Mouse (Mus musculus): ENCODE data around the gene B3galt6. TPM values are rescaled to one million over a fixed set of nuclear protein-coding genes. Genes with fewer than 3 reads are reported as not detected.

B3galt6 gene
- polyA plus RNA-seq, 1 experiment from 2014 or later, result 14.7 TPM

- WGBS, result 92% methylated on average over 4 of the region's 4 CpGs
- H3K27me3 ChIP-seq (replicated peaks; ENCODE audit: control insufficient read depth, insufficient read depth, low read length), result no peaks in the 10 kb centered on the region
- H3K4me3 ChIP-seq (ENCODE audit: low read depth, low read length), result no peak overlapping the region
- DNase-seq (ENCODE audit: low spot score) (no peak), ATAC-seq (ENCODE audit: low read depth) (no peak)
- no peak overlapping the region for H3K27ac ChIP-seq (replicated peaks; ENCODE audit: low read depth, low read length)
- peaks cover 94% of the 10 kb centered on the region for H3K36me3 ChIP-seq (ENCODE audit: control insufficient read depth, insufficient read depth, low read length)
- H3K9ac ChIP-seq (ENCODE audit: low read depth, low read length), result no peak overlapping the region
- H3K9me3 ChIP-seq (ENCODE audit: control insufficient read depth, low read length), result no peaks in the 10 kb centered on the region
- no peaks in the 10 kb centered on the region for H3K4me1 ChIP-seq (ENCODE audit: control insufficient read depth, insufficient read depth, low read length)
- H3K4me2 ChIP-seq (ENCODE audit: low read depth, low read length), result no peak overlapping the region
Measured at GRCm38 (mm10) chr4:156008369-156008768, 15.9 kb upstream of the B3galt6 start.

- Histone ChIP-seq H3K4me3 (ENCODE audit: low read depth, low read length) (no peak overlapping the region), H3K4me2 (ENCODE audit: low read depth, low read length) (no peak overlapping the region), H3K36me3 (ENCODE audit: control insufficient read depth, insufficient read depth, low read length) (peaks cover 91% of the 10 kb centered on the region), H3K27ac (replicated peaks; ENCODE audit: low read depth, low read length) (no peak overlapping the region), H3K27me3 (replicated peaks; ENCODE audit: control insufficient read depth, insufficient read depth, low read length) (no peaks in the 10 kb centered on the region), H3K9ac (ENCODE audit: low read depth, low read length) (no peak overlapping the region), H3K4me1 (ENCODE audit: control insufficient read depth, insufficient read depth, low read length) (no peaks in the 10 kb centered on the region), H3K9me3 (ENCODE audit: control insufficient read depth, low read length) (no peaks in the 10 kb centered on the region)
- WGBS, result 87% methylated on average over 3 of the region's 3 CpGs
- ATAC-seq (ENCODE audit: low read depth) (no peak), DNase-seq (ENCODE audit: low spot score) (no peak)
Measured at GRCm38 (mm10) chr4:156004109-156004508, 11.7 kb upstream of the B3galt6 start.

DNA sequence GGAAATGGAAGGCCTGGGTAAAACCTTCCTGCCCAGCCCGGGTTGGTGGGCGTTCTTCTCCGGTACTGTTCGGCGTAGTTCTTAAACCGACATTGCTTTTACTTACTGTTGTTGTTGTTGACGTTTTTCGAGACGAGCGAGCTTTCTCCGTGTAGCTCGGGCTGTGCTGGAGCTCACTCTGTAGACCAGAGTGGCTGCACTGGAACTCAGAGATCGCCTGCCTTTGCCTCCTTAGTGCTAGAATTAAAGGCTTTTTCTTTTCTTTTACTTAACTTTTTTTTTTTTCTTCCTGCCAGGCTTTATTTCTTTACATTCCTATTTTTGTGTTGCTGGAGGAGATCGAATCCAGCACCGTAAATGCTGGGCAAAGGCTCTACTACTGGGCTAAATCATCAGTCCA is 1.2 kb upstream of the B3galt6 start:
- Histone ChIP-seq H3K27me3 (replicated peaks; ENCODE audit: control insufficient read depth, insufficient read depth, low read length) (no peaks in the 10 kb centered on the region), H3K9ac (ENCODE audit: low read depth, low read length) (peak overlapping the region; percentile 86), H3K9me3 (ENCODE audit: control insufficient read depth, low read length) (no peaks in the 10 kb centered on the region), H3K27ac (replicated peaks; ENCODE audit: low read depth, low read length) (peak overlapping the region; percentile 91), H3K36me3 (ENCODE audit: control insufficient read depth, insufficient read depth, low read length) (peaks cover 24% of the 10 kb centered on the region), H3K4me3 (ENCODE audit: low read depth, low read length) (peak overlapping the region; percentile 73), H3K4me2 (ENCODE audit: low read depth, low read length) (peak overlapping the region; percentile 59), H3K4me1 (ENCODE audit: control insufficient read depth, insufficient read depth, low read length) (peaks cover 17% of the 10 kb centered on the region)
- 0 out of 2 replicates have a peak, but pooled peaks have one; percentile 0 for ATAC-seq (ENCODE audit: low read depth)
- no peak for DNase-seq (ENCODE audit: low spot score)
- 5% methylated on average over 15 of the region's 15 CpGs for WGBS

DNA sequence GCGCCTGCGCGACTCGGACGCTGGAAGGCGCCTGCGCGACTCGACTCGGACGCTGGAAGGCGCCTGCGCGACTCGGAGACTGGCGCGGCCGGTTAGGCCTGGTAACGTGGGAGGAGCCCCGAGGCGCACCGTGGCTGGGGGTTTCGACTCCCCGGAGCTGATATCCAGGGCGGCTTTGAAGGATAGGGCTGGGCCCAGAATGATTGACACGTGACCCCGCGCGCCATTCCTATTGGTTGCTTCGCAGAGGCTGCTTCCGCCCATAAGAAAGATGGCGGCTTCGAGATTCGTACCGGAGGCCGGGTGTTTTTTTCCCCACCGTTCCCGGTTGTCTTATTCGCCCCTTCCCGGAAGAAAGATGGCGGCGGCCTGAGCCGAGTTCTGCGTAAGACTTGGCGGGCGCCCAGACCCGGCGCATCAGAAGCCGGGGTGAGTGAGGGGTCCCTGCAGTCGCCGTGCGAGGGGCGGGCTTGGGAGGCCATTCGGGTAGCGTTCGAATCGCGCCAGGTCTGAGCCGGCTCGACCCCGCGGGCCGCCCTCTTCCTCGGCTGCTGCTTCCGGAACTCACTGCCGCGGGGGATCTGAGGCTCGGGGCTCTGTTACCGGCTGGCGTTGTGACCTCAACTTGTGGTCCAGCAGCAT is 578 bp upstream of the B3galt6 start:
- ATAC-seq (ENCODE audit: low read depth) (peak; percentile 90), DNase-seq (ENCODE audit: low spot score) (peak; percentile 98)
- peak overlapping the region; percentile 91 for H3K27ac ChIP-seq (replicated peaks; ENCODE audit: low read depth, low read length)

DNA sequence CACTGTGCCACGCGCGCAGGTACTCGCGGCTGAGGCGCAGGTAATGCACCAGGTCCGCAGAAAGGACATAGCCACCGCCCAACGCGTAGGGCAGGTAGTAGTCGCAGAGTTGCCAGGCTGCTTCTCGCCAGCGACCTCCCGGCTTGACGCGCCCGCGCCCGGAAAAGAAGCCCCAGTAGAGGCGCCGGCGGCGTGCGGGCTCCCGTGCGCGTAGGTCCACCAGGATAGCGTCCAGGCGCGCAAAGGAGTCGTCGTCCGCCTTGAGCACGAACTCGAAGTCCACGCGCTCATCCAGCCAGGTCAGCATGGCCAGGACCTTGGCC is 580 bp downstream of the B3galt6 start:
- 44% methylated on average over 14 of the region's 37 CpGs for WGBS
- peak overlapping the region; percentile 84 for H3K9ac ChIP-seq (ENCODE audit: low read depth, low read length)

More for the DNA sequence above, 578 bp upstream of the B3galt6 start:
- Histone ChIP-seq H3K4me3 (ENCODE audit: low read depth, low read length) (peak overlapping the region; percentile 73), H3K27me3 (replicated peaks; ENCODE audit: control insufficient read depth, insufficient read depth, low read length) (no peaks in the 10 kb centered on the region), H3K4me2 (ENCODE audit: low read depth, low read length) (peak overlapping the region; percentile 59), H3K9ac (ENCODE audit: low read depth, low read length) (peak overlapping the region; percentile 86), H3K9me3 (ENCODE audit: control insufficient read depth, low read length) (no peaks in the 10 kb centered on the region), H3K36me3 (ENCODE audit: control insufficient read depth, insufficient read depth, low read length) (peaks cover 19% of the 10 kb centered on the region), H3K4me1 (ENCODE audit: control insufficient read depth, insufficient read depth, low read length) (peaks cover 17% of the 10 kb centered on the region)
- 0% methylated on average over 46 of the region's 70 CpGs for WGBS

GRCm38 (mm10) chr4:155991211-155991907 is 1.1 kb downstream of the B3galt6 start:
- H3K27me3 ChIP-seq (replicated peaks; ENCODE audit: control insufficient read depth, insufficient read depth, low read length), result no peaks in the 10 kb centered on the region
- no peaks in the 10 kb centered on the region for H3K9me3 ChIP-seq (ENCODE audit: control insufficient read depth, low read length)
- no peak for ATAC-seq (ENCODE audit: low read depth)
- H3K9ac ChIP-seq (ENCODE audit: low read depth, low read length), result peak overlapping the region; percentile 84
- peak overlapping the region; percentile 95; the same call in 1 of the 2 replicates for H3K27ac ChIP-seq (replicated peaks; ENCODE audit: low read depth, low read length)
- H3K4me2 ChIP-seq (ENCODE audit: low read depth, low read length), result peak overlapping the region; percentile 97
- WGBS, result 90% methylated on average over 19 of the region's 22 CpGs
- peak overlapping the region; percentile 73 for H3K4me3 ChIP-seq (ENCODE audit: low read depth, low read length)
- peak; percentile 4 for DNase-seq (ENCODE audit: low spot score)
- peaks cover 17% of the 10 kb centered on the region for H3K4me1 ChIP-seq (ENCODE audit: control insufficient read depth, insufficient read depth, low read length)
- peaks cover 9% of the 10 kb centered on the region for H3K36me3 ChIP-seq (ENCODE audit: control insufficient read depth, insufficient read depth, low read length)

More for the DNA sequence above, 580 bp downstream of the B3galt6 start:
- H3K36me3 ChIP-seq (ENCODE audit: control insufficient read depth, insufficient read depth, low read length), result peaks cover 12% of the 10 kb centered on the region
- peak overlapping the region; percentile 73 for H3K4me3 ChIP-seq (ENCODE audit: low read depth, low read length)
- H3K27ac ChIP-seq (replicated peaks; ENCODE audit: low read depth, low read length), result peak overlapping the region; percentile 95
- peaks cover 17% of the 10 kb centered on the region for H3K4me1 ChIP-seq (ENCODE audit: control insufficient read depth, insufficient read depth, low read length)
- no peaks in the 10 kb centered on the region for H3K27me3 ChIP-seq (replicated peaks; ENCODE audit: control insufficient read depth, insufficient read depth, low read length)
- DNase-seq (ENCODE audit: low spot score), result no peak
- no peak for ATAC-seq (ENCODE audit: low read depth)
- H3K4me2 ChIP-seq (ENCODE audit: low read depth, low read length), result peak overlapping the region; percentile 97
- no peaks in the 10 kb centered on the region for H3K9me3 ChIP-seq (ENCODE audit: control insufficient read depth, low read length)

DNA sequence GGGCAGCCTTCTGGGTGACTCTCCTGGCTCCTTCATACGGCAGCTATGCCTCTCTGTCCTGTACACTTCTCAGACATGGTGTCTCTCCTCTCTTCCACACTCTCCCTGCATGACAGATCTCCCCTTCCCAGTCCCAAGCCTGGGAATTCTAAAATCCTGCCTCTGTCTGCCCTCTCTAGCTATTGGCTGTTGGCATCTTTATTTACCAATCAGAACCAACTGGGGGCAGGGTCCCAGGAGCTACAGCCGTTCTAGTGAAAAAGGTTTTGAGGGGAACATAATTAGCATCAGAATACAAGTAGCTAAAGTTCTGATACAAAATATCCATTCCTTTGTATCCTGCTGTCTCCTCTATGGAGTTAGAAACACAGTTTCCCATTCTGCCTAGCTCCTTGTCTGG is 8.7 kb downstream of the B3galt6 start:
- 21% methylated on average over 2 of the region's 2 CpGs for WGBS
- no peak for ATAC-seq (ENCODE audit: low read depth)

GRCm38 (mm10) chr4:155981436-155982082 is 10.9 kb downstream of the B3galt6 start:
- H3K9ac ChIP-seq (ENCODE audit: low read depth, low read length), result no peak overlapping the region
- WGBS, result 73% methylated on average over 12 of the region's 12 CpGs
- H3K4me1 ChIP-seq (ENCODE audit: control insufficient read depth, insufficient read depth, low read length), result no peaks in the 10 kb centered on the region
- DNase-seq (ENCODE audit: low spot score) (no peak), ATAC-seq (ENCODE audit: low read depth) (no peak)
- no peaks in the 10 kb centered on the region for H3K27me3 ChIP-seq (replicated peaks; ENCODE audit: control insufficient read depth, insufficient read depth, low read length)
- no peak overlapping the region for H3K4me3 ChIP-seq (ENCODE audit: low read depth, low read length)
- H3K36me3 ChIP-seq (ENCODE audit: control insufficient read depth, insufficient read depth, low read length), result no peaks in the 10 kb centered on the region
- H3K4me2 ChIP-seq (ENCODE audit: low read depth, low read length), result no peak overlapping the region
- H3K27ac ChIP-seq (replicated peaks; ENCODE audit: low read depth, low read length), result no peak overlapping the region
- H3K9me3 ChIP-seq (ENCODE audit: control insufficient read depth, low read length), result no peaks in the 10 kb centered on the region

More for the DNA sequence above, 8.7 kb downstream of the B3galt6 start:
- H3K27me3 ChIP-seq (replicated peaks; ENCODE audit: control insufficient read depth, insufficient read depth, low read length), result no peaks in the 10 kb centered on the region
- no peak overlapping the region for H3K9ac ChIP-seq (ENCODE audit: low read depth, low read length)
- H3K27ac ChIP-seq (replicated peaks; ENCODE audit: low read depth, low read length), result no peak overlapping the region
- no peaks in the 10 kb centered on the region for H3K9me3 ChIP-seq (ENCODE audit: control insufficient read depth, low read length)
- H3K4me2 ChIP-seq (ENCODE audit: low read depth, low read length), result no peak overlapping the region
- DNase-seq (ENCODE audit: low spot score), result no peak
- H3K4me1 ChIP-seq (ENCODE audit: control insufficient read depth, insufficient read depth, low read length), result no peaks in the 10 kb centered on the region
- no peaks in the 10 kb centered on the region for H3K36me3 ChIP-seq (ENCODE audit: control insufficient read depth, insufficient read depth, low read length)
- H3K4me3 ChIP-seq (ENCODE audit: low read depth, low read length), result no peak overlapping the region
